Mouse (Mus musculus) heart, postnatal 0 days (tissue): Measurements from ENCODE around the gene Utp11. TPM values are rescaled to one million over a fixed set of nuclear protein-coding genes. Genes with fewer than 3 reads are reported as not detected.

Source experiments
- ATAC-seq: fragments of 200-750 bp; cut with Nextera tagmentation; 2 replicates; pipeline ENCODE4 v1.8.0; 2017; ENCODE audit warnings: low read depth, moderate number of reproducible peaks, moderate library complexity; ENCODE audit not compliant: insufficient read depth
- DNase-seq: peaks from one replicate; pipeline ENCODE4 v3.0.0-alpha.2; 2016; ENCODE audit warnings: low spot score
- H3K27ac ChIP-seq: fragments of 300-500 bp; sonication (generic); 2 replicates; pipeline ENCODE4 v1.5.1; 2014; ENCODE audit warnings: low read depth, mild to moderate bottlenecking
- H3K27me3 ChIP-seq: fragments of 300-500 bp; sonication (generic); 2 replicates; pipeline ENCODE4 v1.6.1; 2014; ENCODE audit warnings: low read length, mixed read lengths; ENCODE audit not compliant: control insufficient read depth, insufficient read depth
- H3K36me3 ChIP-seq: fragments of 300-500 bp; sonication (generic); replicated peaks from 2 replicates; pipeline ENCODE4 v1.6.1; 2014; ENCODE audit warnings: low read length, mixed read lengths; ENCODE audit not compliant: control insufficient read depth, insufficient read depth
- H3K4me1 ChIP-seq: fragments of 300-500 bp; sonication (generic); 2 replicates; pipeline ENCODE4 v1.6.1; 2014; ENCODE audit warnings: antibody characterized with exemption; ENCODE audit not compliant: control insufficient read depth, insufficient read depth
- H3K4me2 ChIP-seq: fragments of 300-500 bp; sonication (generic); 2 replicates; pipeline ENCODE4 v1.6.1; 2014; ENCODE audit warnings: low read depth, mild to moderate bottlenecking, low read length, moderate library complexity
- H3K4me3 ChIP-seq: fragments of 300-500 bp; sonication (generic); 2 replicates; pipeline ENCODE4 v1.5.1; 2014; ENCODE audit warnings: low read depth, low read length
- H3K9ac ChIP-seq: fragments of 300-500 bp; sonication (generic); replicated peaks from 2 replicates; pipeline ENCODE4 v1.6.1; 2014; ENCODE audit warnings: low read depth, low read length, mixed read lengths
- H3K9me3 ChIP-seq: fragments of 300-500 bp; sonication (generic); replicated peaks from 2 replicates; pipeline ENCODE4 v1.6.1; 2016; ENCODE audit warnings: low read length; ENCODE audit not compliant: control insufficient read depth
- CTCF ChIP-seq: IDR thresholded peaks from 2 replicates; pipeline ENCODE4 v1.5.1; 2016; ENCODE audit warnings: antibody characterized with exemption, control low read depth, low read depth
- EP300 ChIP-seq: IDR thresholded peaks from 2 replicates; pipeline ENCODE4 v1.6.1; 2016; ENCODE audit warnings: antibody characterized with exemption, low read depth
- WGBS: fragments of 180-500 bp; shearing (Covaris S2); extraction: QIAGEN DNeasy Blood & Tissue Kit; methylation state at CpG from one replicate; pipeline ENCODE4 v1.1.7; 2014; 5-methylcytosine and 5-hydroxymethylcytosine counted together
- polyA plus RNA-seq: library from polyadenylated mRNA; unstranded; fragments of >200 nt; fragmentation: Nextera tagmentation; extraction: Ambion mirVana; gene quantifications from 2 replicates; pipeline ENCODE4 v1.2.1, GENCODE M21; 2015
- total RNA-seq: library from RNA; depleted of rRNA; stranded (reverse); fragments of >200 nt; gene quantifications from 2 replicates; pipeline ENCODE4 v1.2.3, GENCODE M21; 2014; ENCODE audit warnings: low replicate concordance

Utp11 gene
- total and polyA plus RNA-seq, 2 experiments from 2014 or later: 5.5 to 33.4 TPM

DNA sequence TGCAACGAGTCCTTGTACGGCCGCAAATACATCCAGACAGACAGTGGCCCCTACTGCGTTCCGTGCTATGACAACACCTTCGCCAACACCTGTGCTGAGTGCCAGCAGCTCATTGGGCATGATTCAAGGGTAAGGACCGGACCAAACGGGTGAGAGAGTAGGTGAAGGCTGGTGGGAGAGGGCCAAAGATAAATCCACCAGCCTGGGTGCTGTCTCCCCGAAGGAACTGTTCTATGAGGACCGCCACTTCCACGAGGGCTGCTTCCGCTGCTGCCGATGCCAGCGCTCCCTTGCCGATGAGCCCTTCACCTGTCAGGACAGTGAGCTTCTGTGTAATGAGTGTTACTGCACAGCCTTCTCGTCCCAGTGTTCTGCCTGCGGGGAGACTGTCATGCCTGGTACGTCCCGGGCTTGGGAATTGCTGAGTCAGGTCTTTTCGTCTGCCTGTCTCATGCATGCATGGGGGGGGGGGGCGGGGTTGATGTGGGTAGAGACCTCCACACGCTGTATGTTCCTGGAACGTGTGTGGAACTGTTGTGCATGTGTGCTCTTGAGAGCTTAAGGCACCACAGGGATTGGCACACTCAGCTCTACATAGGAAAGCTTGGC is 12.4 kb upstream of the Utp11 start:
- peaks cover 48% of the 10 kb centered on the region for H3K4me1 ChIP-seq
- no peak overlapping the region for H3K9ac ChIP-seq
- peaks cover 20% of the 10 kb centered on the region for H3K36me3 ChIP-seq
- TF ChIP-seq EP300: no peak
- TF ChIP-seq CTCF: no peak
- ATAC-seq (no peak), DNase-seq (no peak)
- no peak overlapping the region for H3K4me2 ChIP-seq
- H3K27ac ChIP-seq: peak overlapping the region; percentile 91
- no peaks in the 10 kb centered on the region for H3K27me3 ChIP-seq
- no peaks in the 10 kb centered on the region for H3K9me3 ChIP-seq
- WGBS: 79% methylated on average over 23 of the region's 23 CpGs
- H3K4me3 ChIP-seq: no peak overlapping the region

DNA sequence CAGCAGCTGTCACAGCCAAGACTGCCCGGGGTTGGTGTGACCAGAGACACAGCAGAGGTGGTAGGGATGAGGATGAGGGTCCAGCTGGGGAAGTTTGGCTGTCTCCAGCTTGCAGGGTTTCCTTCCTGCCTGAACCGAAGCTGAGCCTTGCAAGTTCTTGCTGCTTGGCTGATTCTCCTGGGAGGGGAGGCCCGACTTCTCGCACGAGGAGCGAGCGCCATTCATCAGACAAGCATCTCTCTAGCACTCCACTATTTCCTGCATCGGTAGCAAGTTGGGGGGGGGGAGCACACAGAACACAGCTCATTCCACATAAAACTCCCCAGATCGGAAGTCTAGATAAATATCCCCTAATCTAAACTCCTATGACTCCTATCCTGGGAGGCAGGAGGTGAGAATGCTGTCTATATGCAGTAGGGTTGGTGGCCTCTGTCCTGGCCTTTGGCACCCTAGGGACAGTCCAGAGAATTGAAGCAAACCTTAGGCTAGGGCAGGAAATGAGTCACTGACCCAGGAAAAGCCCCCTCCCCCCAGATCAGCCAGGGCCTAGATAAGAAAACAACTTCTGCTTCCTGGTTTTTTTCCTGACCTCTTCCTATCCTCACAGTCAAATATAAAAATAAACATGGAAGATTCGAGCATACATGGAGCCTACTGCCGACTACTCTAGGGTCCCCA is 11.5 kb upstream of the Utp11 start:
- Histone ChIP-seq H3K9ac (peak overlapping the region; percentile 44), H3K4me3 (peak overlapping the region; percentile 7; the same call in 1 of the 2 replicates), H3K27ac (peak overlapping the region; percentile 91), H3K27me3 (no peaks in the 10 kb centered on the region), H3K9me3 (no peaks in the 10 kb centered on the region), H3K4me1 (peaks cover 40% of the 10 kb centered on the region), H3K4me2 (peak overlapping the region; percentile 52), H3K36me3 (peaks cover 20% of the 10 kb centered on the region)
- WGBS: 29% methylated on average over 11 of the region's 11 CpGs
- DNase-seq (peak; percentile 47), ATAC-seq (peak; percentile 15)
- TF ChIP-seq CTCF (no peak), EP300 (peak; percentile 64; the same call in 1 of the 2 replicates)

DNA sequence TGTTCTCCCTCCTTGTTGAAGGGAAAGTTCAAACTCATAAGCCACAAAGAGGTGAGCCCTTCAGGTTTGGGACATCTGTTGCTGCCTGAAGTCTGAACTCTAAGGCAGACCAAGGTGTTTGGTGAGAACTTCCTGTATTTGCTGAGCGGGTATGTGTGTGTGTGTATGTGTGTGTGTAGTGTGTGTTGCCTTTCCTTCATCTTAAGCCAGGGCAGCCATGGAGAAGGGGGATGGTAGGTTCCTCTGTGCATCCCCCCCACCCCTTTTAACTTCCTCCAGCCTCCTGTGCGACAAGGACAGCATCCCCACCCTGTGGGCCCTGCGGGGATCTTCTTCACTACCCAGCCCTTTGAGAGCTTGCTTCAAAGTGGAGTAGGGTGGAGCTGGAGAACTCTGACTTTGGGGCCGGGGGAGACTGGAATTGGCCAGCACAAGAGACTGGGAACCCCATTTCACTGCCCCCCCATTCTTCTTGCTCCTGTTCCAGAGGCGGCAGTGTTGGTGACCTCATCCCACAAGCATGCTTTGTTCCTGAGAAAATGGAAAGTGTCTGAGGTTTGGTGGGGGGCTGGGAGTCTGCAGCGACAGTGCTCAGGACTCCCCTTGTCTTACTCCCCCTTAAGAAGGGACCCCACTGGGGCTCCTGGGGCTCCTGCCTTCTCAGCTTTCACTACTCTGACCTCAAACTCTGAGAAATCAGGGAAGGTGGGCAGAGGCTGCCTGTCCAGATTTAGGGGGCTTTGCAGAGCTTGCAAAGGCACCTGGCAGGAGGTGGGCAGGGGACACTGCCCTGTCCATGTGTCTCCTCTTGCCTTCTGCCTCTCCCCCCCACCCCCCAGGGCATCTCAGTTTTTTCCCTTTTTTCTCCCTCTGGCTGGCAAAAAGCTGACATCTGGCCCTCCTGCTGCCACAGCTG is 10.7 kb upstream of the Utp11 start:
- no peaks in the 10 kb centered on the region for H3K27me3 ChIP-seq
- no peak for TF ChIP-seq CTCF
- no peak for TF ChIP-seq EP300
- no peak for ATAC-seq
- peak overlapping the region; percentile 91 for H3K27ac ChIP-seq
- H3K4me3 ChIP-seq: peak overlapping the region; percentile 7; the same call in 1 of the 2 replicates
- 23% methylated on average over 6 of the region's 6 CpGs for WGBS
- H3K9me3 ChIP-seq: no peaks in the 10 kb centered on the region
- H3K36me3 ChIP-seq: peaks cover 20% of the 10 kb centered on the region
- peaks cover 32% of the 10 kb centered on the region for H3K4me1 ChIP-seq
- peak overlapping the region; percentile 44 for H3K9ac ChIP-seq
- H3K4me2 ChIP-seq: peak overlapping the region; percentile 52
- no peak for DNase-seq

- ATAC-seq: no peak
Measured at GRCm38 (mm10) chr4:124703406-124703805, 10.0 kb upstream of the Utp11 start.

DNA sequence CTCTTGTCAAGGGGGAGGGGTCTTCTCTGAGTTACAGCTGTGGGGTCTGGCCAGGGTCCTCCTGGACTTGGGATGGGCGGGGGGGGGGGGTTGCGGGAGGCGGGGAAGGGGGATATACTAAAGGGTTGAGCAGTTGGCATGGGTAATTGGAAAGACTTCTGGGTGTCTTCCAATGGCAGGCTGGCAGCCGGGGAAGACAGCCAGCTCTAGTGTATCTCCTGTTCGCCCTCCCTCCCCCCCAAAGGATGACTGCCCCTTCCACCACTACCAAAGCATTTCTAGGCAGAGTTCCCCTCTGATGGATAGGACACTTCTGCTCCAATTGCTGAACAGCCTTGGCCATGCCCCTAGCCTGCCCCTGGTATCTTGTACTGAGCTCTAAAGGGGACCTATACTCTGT is 8.5 kb upstream of the Utp11 start:
- peak overlapping the region; percentile 87 for H3K4me3 ChIP-seq
- DNase-seq (no peak), ATAC-seq (no peak)
- peaks cover 29% of the 10 kb centered on the region for H3K4me1 ChIP-seq
- peak overlapping the region; percentile 81 for H3K9ac ChIP-seq
- H3K27ac ChIP-seq: peak overlapping the region; percentile 72
- WGBS: 24% methylated on average over 3 of the region's 5 CpGs
- peaks cover 12% of the 10 kb centered on the region for H3K36me3 ChIP-seq
- H3K4me2 ChIP-seq: peak overlapping the region; percentile 92
- H3K27me3 ChIP-seq: no peaks in the 10 kb centered on the region
- TF ChIP-seq EP300 (no peak), CTCF (no peak)
- no peaks in the 10 kb centered on the region for H3K9me3 ChIP-seq

More at GRCm38 (mm10) chr4:124703406-124703805, 10.0 kb upstream of the Utp11 start:
- Histone ChIP-seq H3K27ac (peak overlapping the region; percentile 91), H3K27me3 (no peaks in the 10 kb centered on the region), H3K9ac (no peak overlapping the region), H3K9me3 (no peaks in the 10 kb centered on the region), H3K36me3 (peaks cover 20% of the 10 kb centered on the region), H3K4me1 (peaks cover 29% of the 10 kb centered on the region), H3K4me3 (no peak overlapping the region), H3K4me2 (peak overlapping the region; percentile 52)
- WGBS: 8% methylated on average over 2 of the region's 2 CpGs
- DNase-seq: no peak
- TF ChIP-seq CTCF: no peak
- TF ChIP-seq EP300: no peak
